Mouse (Mus musculus) megakaryocyte, embryonic 14.5 days (primary cell): Measurements from ENCODE around the gene Oat.

Source experiments
- FLI1 ChIP-seq: IDR thresholded peaks from 2 replicates; pipeline ENCODE4 v1.6.1; 2012; ENCODE audit warnings: low read length, inconsistent platforms, mixed read lengths
- GATA1 ChIP-seq: IDR thresholded peaks from 3 replicates; pipeline ENCODE4 v1.6.1; 2012; ENCODE audit warnings: mixed read lengths, low read length, inconsistent platforms, borderline replicate concordance

DNA sequence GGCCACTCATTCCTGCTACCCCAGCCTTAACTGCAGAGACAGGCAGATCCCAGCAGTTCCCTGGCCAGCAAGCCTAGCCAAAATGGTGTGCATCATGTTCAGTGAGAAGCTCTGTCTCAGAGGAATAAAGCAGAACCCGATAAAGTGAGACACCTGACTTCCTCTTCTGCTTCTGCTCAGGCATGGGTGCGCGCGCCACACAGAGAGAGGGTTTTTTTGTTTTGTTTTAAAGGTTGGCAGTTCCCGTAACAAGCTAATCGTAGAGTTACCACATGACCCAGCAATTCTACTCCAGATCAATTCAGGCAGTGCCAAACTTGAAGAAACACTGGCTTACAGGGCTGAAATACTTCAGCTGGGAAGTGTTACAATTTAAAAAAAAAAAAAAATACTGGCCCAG lies 7.4 kb downstream of the Oat start:
- TF ChIP-seq GATA1 (no peak), FLI1 (no peak)
